Mouse (Mus musculus): ENCODE data around the gene Olfr1047. TPM values are rescaled to one million over a fixed set of nuclear protein-coding genes. Genes with fewer than 3 reads are reported as not detected.
"Not testable (repeated sequence)": the region's sequence is repeated elsewhere in the genome, so short reads cannot be mapped to it uniquely, and the experiment has no call there.

Gene Olfr1047
- total RNA-seq (2021), result not detected

GRCm38 (mm10) chr2:86231301-86231700 lies at the start of gene Olfr1047:
Olfr1047 (minus strand) TSS chr2:86231401.
- DNase-seq (ENCODE audit: extremely low spot score in 1 of 2, low spot score in 2 of 2), result no peak

GRCm38 (mm10) chr2:86278988-86279387 lies 47.8 kb upstream of the Olfr1047 start, which contains the start of gene Olfr1051:
Olfr1051 (minus strand) TSS chr2:86279088.
- intact Hi-C loops (cut with DNase I); DNase-seq (ENCODE audit: extremely low spot score in 1 of 2, low spot score in 2 of 2): not testable (repeated sequence)

More at GRCm38 (mm10) chr2:86231301-86231700, at the start of gene Olfr1047:
- intact Hi-C loops (cut with DNase I), result no loop called here

- intact Hi-C loops (cut with DNase I); DNase-seq (ENCODE audit: extremely low spot score in 1 of 2, low spot score in 2 of 2): not testable (repeated sequence)
Measured at GRCm38 (mm10) chr2:86258228-86258627, 27.0 kb upstream of the Olfr1047 start, which contains the start of gene Olfr1049. Olfr1049 (minus strand) TSS chr2:86258328.

- intact Hi-C loops (cut with DNase I), result no loop called here
- DNase-seq (ENCODE audit: extremely low spot score in 1 of 2, low spot score in 2 of 2), result no peak
Measured at GRCm38 (mm10) chr2:86240189-86240588, 9.0 kb upstream of the Olfr1047 start, which contains the start of gene Olfr1048. Olfr1048 (minus strand) TSS chr2:86240289.

DNA sequence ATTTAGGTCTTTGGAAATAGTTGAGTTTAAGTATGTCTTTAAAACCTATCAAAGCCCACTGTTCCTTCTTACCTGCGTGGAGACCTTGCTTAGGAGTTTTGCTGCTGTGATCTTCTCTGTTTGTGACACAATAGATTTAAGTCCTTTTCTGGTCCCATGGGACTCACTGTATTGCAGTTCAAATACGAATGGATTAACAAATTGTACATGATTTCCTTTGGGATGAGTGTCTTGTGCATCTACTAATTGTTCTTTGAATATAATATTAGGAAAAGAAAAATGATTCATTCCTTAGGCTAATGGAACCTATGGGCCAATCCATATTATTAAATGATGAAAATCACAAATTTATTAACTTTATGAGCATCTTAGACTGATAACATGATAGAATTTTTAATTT lies 12.0 kb downstream of the Olfr1047 start, which contains the start of gene Olfr1046:
Olfr1046 (minus strand) TSS at position 101 of the 400 bp plus-strand sequence.
- DNase-seq (ENCODE audit: extremely low spot score in 1 of 2, low spot score in 2 of 2), result no peak
- intact Hi-C loops (cut with DNase I), result no loop called here

GRCm38 (mm10) chr2:86202909-86203308 lies 28.3 kb downstream of the Olfr1047 start, which contains the start of gene Olfr1045:
Olfr1045 (minus strand) TSS chr2:86203009.
- intact Hi-C loops (cut with DNase I), result no loop called here

GRCm38 (mm10) chr2:86195863-86196262 lies 35.3 kb downstream of the Olfr1047 start:
- intact Hi-C loops (cut with DNase I), result no loop called here

More at GRCm38 (mm10) chr2:86202909-86203308, 28.3 kb downstream of the Olfr1047 start, which contains the start of gene Olfr1045:
- no peak for DNase-seq (ENCODE audit: extremely low spot score in 1 of 2, low spot score in 2 of 2)

DNA sequence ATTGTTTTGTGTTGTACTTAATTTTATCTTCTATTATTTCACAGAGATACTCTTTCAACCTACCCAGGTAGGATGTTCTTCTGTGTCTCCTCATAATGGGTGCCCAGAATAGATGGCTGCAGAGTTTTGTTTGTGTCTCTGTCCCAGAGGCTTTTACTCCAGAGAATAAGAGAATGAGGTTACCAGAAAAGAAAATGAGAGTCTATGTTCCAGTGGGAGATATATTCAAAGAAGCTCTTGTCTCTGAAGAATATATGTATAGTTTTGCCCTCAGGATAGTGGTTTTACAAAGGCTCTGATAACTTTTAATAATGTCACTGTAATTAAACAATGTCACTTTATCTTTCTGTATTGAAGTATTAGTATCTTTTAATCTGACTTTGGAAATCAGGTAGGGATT lies 45.6 kb downstream of the Olfr1047 start, which contains the start of gene Olfr52:
Olfr52 (minus strand) TSS at position 101 of the 400 bp plus-strand sequence.
- intact Hi-C loops (cut with DNase I), result no loop called here
- no peak for DNase-seq (ENCODE audit: extremely low spot score in 1 of 2, low spot score in 2 of 2)

More at GRCm38 (mm10) chr2:86195863-86196262, 35.3 kb downstream of the Olfr1047 start:
- no peak for DNase-seq (ENCODE audit: extremely low spot score in 1 of 2, low spot score in 2 of 2)

DNA sequence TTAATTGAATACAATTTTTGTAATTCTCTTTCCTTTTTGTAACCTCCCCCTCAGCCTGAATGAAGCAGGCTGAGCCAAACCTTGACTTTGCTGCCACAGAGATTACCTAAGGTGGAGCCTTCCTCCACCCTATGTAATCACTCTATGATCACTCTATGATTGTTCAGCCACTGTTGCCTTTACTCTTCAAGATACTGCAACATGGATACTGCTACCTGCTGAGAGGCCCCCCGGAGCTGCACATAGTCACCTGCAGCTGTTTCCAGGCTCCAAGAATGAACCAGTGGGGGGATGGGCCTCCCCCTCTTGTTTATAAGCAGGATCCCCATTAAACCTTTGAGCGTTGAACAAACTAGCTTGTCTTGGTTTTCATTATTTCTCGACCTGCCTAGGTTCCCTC lies 51.3 kb downstream of the Olfr1047 start:
- DNase-seq (ENCODE audit: extremely low spot score in 1 of 2, low spot score in 2 of 2), result no peak
- intact Hi-C loops (cut with DNase I), result no loop called here

DNA sequence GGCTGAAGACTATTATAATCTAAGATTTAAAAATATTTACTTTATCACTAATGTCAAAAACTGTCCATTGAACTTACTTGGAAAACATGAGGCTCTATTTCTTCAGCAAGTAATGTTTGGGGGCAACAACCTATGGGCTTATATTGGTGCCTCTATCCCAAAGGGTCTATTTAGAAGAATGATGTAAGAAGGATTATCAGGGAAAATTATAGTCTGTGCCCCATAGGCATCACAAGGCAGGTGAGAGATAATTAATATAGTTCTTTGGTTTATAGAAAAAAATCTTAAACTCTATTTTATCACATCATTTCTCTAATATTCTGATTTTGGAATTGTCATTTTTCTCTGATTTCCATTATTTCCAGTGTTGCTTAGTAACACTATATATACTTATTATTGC lies 53.5 kb downstream of the Olfr1047 start, which contains the start of gene Olfr1044:
Olfr1044 (minus strand) TSS at position 101 of the 400 bp plus-strand sequence.
- intact Hi-C loops (cut with DNase I), result no loop called here
- no peak for DNase-seq (ENCODE audit: extremely low spot score in 1 of 2, low spot score in 2 of 2)

Other genes with a start within 250 kb of the Olfr1047 start
- not detected for gene Olfr1031, start 241.1 kb downstream of the Olfr1047 start, total RNA-seq (2021)
- gene Olfr1032, start 225.9 kb downstream of the Olfr1047 start, total RNA-seq (2021), result not detected
- not detected for gene Olfr1033, start 210.8 kb downstream of the Olfr1047 start, total RNA-seq (2021)
- not detected for gene Olfr1034, start 185.5 kb downstream of the Olfr1047 start, total RNA-seq (2021)
- gene Olfr1036, start 157.4 kb downstream of the Olfr1047 start, total RNA-seq (2021), result not detected
- gene Olfr1037, start 144.0 kb downstream of the Olfr1047 start, total RNA-seq (2021), result not detected
- not detected for gene Olfr1039, start 95.5 kb downstream of the Olfr1047 start, total RNA-seq (2021)
- gene Olfr1040, start 84.7 kb downstream of the Olfr1047 start, total RNA-seq (2021), result not detected
- not detected for gene Olfr1042, start 69.6 kb downstream of the Olfr1047 start, total RNA-seq (2021)
- not detected for gene Olfr1043, start 63.9 kb downstream of the Olfr1047 start, total RNA-seq (2021)
- not detected for gene Olfr1044, start 53.6 kb downstream of the Olfr1047 start, total RNA-seq (2021)
- gene Olfr52, start 45.7 kb downstream of the Olfr1047 start, total RNA-seq (2021), result not detected
- gene Olfr1045, start 28.4 kb downstream of the Olfr1047 start, total RNA-seq (2021), result not detected
- gene Olfr1046, start 12.1 kb downstream of the Olfr1047 start, total RNA-seq (2021), result not detected
- not detected for gene Olfr1048, start 8.9 kb upstream of the Olfr1047 start, total RNA-seq (2021)
- gene Olfr1049, start 26.9 kb upstream of the Olfr1047 start, total RNA-seq (2021), result not detected
- gene Olfr1051, start 47.7 kb upstream of the Olfr1047 start, total RNA-seq (2021), result not detected
- gene Olfr1052, start 61.1 kb upstream of the Olfr1047 start, total RNA-seq (2021), result not detected
- gene Olfr1053, start 83.9 kb upstream of the Olfr1047 start, total RNA-seq (2021), result not detected
- gene Olfr1054, start 104.0 kb upstream of the Olfr1047 start, total RNA-seq (2021), result not detected
- gene Olfr1055, start 118.9 kb upstream of the Olfr1047 start, total RNA-seq (2021), result not detected
- not detected for gene Olfr1056, start 131.1 kb upstream of the Olfr1047 start, total RNA-seq (2021)
- gene Olfr1057, start 147.0 kb upstream of the Olfr1047 start, total RNA-seq (2021), result not detected
- gene Olfr1058, start 157.2 kb upstream of the Olfr1047 start, total RNA-seq (2021), result not detected
- not detected for gene Olfr1061, start 182.6 kb upstream of the Olfr1047 start, total RNA-seq (2021)
- gene Olfr1062, start 195.3 kb upstream of the Olfr1047 start, total RNA-seq (2021), result not detected
- gene Olfr1065, start 219.2 kb upstream of the Olfr1047 start, total RNA-seq (2021), result not detected
- gene Olfr1066, start 224.9 kb upstream of the Olfr1047 start, total RNA-seq (2021), result not detected